Mouse (Mus musculus): ENCODE data around the gene Cnpy4.

DNA sequence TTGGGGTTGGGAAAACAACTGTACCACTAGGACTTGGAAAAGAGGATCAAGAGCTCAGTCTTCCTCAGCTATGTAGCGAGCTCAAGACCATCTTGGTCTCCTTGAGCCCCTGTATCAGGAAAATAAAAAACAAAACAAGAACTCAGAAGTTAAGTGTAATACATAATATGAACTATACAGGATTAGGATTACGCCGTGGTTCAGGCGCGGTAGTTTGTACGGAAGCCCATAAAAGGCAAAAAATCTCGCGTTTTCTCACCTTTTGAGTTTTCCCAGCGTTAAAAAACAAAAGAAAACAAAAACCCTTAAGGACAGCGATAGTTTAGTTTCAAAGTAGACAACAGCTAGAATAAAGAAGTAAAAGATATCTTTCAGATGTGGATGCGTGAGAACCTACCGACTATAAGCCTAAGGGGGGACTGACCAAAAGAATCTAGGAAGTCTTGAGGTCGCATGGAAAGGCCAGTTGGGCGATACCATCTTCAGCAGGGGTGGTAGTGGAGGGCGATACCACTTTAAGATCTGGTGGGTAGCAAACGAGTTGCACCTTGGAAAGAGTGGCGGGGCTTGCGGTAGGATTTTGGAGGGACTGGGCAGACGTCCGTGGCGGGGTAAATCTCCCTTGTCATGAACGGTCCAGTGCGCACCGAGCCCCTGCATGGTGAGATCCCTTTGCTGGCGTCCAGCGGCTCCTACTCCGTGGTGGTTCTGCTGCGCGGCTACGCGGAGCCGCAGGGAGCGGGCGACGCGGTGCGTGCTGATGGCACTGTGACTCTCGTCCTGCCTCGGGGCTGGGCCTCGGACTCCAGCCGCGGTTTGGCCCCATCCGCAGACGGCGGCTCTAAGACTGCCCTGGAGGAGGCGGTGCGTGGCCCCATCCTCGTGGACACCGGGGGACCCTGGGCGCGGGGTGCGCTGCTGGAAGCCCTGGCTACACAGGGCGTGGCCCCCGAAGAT, 6.8 kb downstream of the Cnpy4 start, which contains the start of gene Mblac1:
- TF ChIP-seq EP300 (IDR thresholded peaks at IDR 0.05; ENCODE audit: low read depth): no peak
- 0 out of 2 replicates have a peak, but pooled peaks have one; percentile 1 for TF ChIP-seq CTCF (IDR thresholded peaks at IDR 0.05; ENCODE audit: low read depth)
